Mouse (Mus musculus): ENCODE measurements around the gene Slc12a4. TPM values are rescaled to one million over a fixed set of nuclear protein-coding genes. Genes with fewer than 3 reads are reported as not detected.
A peak's percentile ranks its signal among the peaks of the same experiment; 100 is the strongest.
"Not testable (repeated sequence)": the region's sequence is repeated elsewhere in the genome, so short reads cannot be mapped to it uniquely, and the experiment has no call there.

Slc12a4 gene
- 48.8 and 56.3 TPM in 2 replicates for polyA plus RNA-seq (2015; fragmentation: Nextera tagmentation; extraction: Ambion mirVana)

DNA sequence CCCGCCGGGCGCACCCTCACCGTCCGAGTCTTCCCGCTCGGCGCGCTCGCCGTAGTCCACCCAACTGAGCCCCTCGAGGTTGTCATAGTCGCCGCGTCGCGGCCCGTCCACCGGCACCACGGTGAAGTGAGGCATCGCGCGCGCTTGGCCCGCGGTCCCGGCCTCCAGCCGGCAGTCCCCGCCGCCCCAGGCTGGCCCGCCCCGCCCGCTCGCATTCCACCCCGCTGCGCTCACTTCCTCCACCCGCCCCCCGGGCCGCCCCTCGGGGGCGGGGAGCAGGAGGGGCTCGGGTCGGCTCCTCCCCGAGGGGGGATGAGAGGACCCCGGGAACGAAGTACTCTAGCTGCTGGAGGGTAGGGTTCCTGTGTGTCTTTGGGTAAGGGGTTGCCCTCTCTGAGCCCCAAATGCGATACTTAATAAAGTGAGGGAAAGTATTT lies at the start of gene Slc12a4:
Gene Slc12a4 (minus strand): TSS at position 193 of the 437 bp plus-strand sequence.
- Histone ChIP-seq H3K36me3 (no peaks in the 10 kb centered on the region), H3K4me2 (replicated peaks) (peak within 1 kb of the TSS; percentile 71), H3K4me3 (peak within 1 kb of the TSS; percentile 81), H3K27ac (peak within 1 kb of the TSS; percentile 85), H3K4me1 (peaks cover 40% of the 10 kb centered on the region), H3K27me3 (no peaks in the 10 kb centered on the region), H3K9ac (peak within 1 kb of the TSS; percentile 90), H3K9me3 (no peaks in the 10 kb centered on the region)
- WGBS = under 1% methylated on average over 46 of the region's 47 CpGs
- ATAC-seq (ENCODE audit: low FRiP score, low read depth) = peak; percentile 88

DNA sequence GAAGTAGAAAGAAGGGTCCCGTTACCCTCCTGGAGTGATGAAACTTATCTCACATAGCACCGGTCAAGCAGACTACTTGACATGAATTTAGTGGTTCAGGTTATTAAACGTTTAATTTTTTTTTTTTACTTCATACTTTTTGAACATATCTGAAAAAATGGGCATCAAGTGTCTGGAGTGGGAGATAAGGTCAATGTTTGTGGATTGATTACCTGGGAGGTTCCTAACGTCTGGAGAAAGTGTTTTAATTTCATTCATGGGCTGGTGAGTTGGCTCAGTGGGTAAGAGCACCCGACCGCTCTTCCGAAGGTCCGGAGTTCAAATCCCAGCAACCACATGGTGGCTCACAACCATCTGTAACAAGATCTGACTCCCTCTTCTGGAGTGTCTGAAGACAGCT lies 46.3 kb upstream of the Slc12a4 start:
- H3K36me3 ChIP-seq = peaks cover 22% of the 10 kb centered on the region
- not testable (repeated sequence) for H3K27me3 ChIP-seq; H3K9me3 ChIP-seq; H3K27ac ChIP-seq; ATAC-seq (ENCODE audit: low FRiP score, low read depth)
- H3K4me2 ChIP-seq (replicated peaks) = peak overlapping the region; percentile 100
- peaks cover 13% of the 10 kb centered on the region for H3K4me1 ChIP-seq
- WGBS = 85% methylated on average over 8 of the region's 8 CpGs
- peak overlapping the region; percentile 95 for H3K9ac ChIP-seq
- H3K4me3 ChIP-seq = peak overlapping the region; percentile 97

DNA sequence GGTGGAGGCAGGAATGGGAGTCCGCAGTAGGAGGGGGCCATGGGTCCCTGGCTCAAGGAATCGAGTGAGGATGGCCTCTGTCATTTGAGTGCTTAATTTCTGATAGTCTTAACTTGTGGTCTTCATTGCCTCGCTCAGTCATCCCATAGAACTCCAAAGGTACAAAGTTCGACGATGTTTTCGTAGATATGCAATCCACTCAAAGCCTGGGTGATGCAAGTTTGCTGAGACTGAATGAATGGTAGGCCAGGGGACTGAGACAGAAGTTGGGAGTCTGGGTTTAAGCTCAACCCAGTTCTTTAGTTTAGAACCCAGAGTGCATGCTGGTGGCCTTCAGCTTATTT lies 45.7 kb upstream of the Slc12a4 start, which contains the start of gene Ddx28:
Gene Ddx28 (minus strand): TSS at position 240 of the 344 bp plus-strand sequence.
- peaks cover 19% of the 10 kb centered on the region for H3K36me3 ChIP-seq
- H3K4me1 ChIP-seq = peaks cover 13% of the 10 kb centered on the region
- H3K9me3 ChIP-seq = no peaks in the 10 kb centered on the region
- WGBS = 2% methylated on average over 6 of the region's 6 CpGs
- peak within 1 kb of the TSS; percentile 100 for H3K4me2 ChIP-seq (replicated peaks)
- peak within 1 kb of the TSS; percentile 95 for H3K9ac ChIP-seq
- no peak for ATAC-seq (ENCODE audit: low FRiP score, low read depth)
- H3K4me3 ChIP-seq = peak within 1 kb of the TSS; percentile 97
- H3K27ac ChIP-seq = peak within 1 kb of the TSS; percentile 48; the same call in 1 of the 2 replicates
- H3K27me3 ChIP-seq = no peaks in the 10 kb centered on the region

DNA sequence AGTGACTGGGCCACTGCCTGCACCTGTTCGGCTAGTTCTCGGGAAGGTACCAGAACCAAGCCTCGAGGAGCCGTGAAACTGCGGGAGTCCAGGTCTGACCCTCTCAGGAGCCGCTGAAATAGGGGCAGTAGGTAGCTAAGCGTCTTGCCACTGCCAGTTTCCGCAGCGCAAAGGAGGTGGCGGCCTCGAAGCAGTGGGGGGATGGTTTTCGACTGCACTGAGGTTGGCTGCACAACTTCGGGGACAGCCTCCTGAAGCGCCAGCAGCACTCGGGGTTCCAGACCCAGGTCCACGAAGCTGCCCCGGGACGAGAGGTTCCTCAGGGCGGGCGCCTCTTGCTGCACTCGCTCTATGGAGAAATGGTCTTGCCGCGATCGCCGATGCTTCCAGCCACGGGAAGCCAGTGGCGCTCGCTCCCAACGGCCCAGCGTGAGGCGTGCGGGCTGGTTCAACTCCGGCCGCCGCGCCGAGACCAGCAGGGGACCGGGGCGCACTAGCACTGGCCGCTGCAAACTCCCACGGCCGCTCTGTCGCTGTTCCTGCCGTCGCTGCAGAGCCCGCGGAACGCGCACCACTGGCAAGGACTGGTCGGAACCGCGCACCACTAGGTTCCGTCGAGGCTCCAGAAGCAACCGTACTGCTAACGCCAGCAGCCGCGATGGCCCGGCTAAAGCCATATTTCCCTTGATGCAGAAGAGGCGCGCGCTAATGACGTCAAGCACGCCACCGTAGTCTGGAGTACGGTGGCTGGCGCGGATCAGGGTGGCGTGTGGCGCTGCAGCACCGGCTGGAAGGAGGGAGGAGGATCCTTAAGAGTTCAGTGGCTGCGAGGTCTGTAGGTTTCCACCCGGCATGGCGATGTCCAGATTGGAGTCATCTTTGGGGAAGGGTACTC lies 45.1 kb upstream of the Slc12a4 start:
- Histone ChIP-seq H3K36me3 (peaks cover 15% of the 10 kb centered on the region), H3K9ac (peak overlapping the region; percentile 95), H3K4me1 (peaks cover 13% of the 10 kb centered on the region), H3K4me3 (peak overlapping the region; percentile 97), H3K27ac (peak overlapping the region; percentile 48; the same call in 1 of the 2 replicates), H3K27me3 (no peaks in the 10 kb centered on the region), H3K9me3 (no peaks in the 10 kb centered on the region), H3K4me2 (replicated peaks) (peak overlapping the region; percentile 100)
- under 1% methylated on average over 74 of the region's 74 CpGs for WGBS
- ATAC-seq (ENCODE audit: low FRiP score, low read depth) = peak; percentile 93

DNA sequence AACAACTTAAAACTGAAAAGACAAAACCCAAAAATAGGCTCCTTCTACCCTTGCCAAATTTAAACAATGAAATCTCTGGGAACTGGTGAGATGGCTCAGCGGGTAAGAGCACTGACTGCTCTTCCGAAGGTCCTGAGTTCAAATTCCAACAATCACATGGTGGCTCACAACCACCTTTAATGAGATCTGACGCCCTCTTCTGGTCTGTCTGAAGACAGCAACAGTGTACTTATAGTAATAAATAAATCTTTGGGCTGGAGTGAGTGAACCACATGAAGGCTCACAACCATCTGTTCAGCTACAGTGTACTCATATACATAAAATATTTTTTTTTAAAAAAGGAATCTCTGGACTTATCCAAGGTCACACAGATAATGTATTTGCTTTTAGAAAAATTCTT lies 42.0 kb upstream of the Slc12a4 start:
- WGBS = 60% methylated on average over 3 of the region's 3 CpGs
- not testable (repeated sequence) for ATAC-seq (ENCODE audit: low FRiP score, low read depth)

DNA sequence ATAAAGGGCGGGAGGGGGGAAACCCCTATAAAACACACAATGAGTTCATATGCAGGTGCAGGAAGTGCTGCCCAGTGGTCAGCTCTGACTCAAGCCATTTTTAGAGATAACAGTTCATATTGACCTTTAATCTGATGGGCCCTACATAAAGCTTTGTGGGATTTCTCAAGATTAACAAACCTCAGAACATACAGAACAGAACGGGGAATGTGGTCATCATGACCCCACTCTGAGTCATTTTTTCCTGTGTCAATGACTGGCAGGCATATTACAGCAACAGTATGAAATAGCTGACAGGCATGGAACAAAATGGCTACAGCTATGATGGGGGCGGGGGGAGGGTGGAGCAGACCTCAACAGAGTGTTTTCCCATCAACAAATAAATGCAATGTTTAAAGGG lies 41.2 kb upstream of the Slc12a4 start:
- Histone ChIP-seq H3K36me3 (peaks cover 10% of the 10 kb centered on the region), H3K4me3 (no peak overlapping the region), H3K27me3 (no peaks in the 10 kb centered on the region), H3K4me2 (replicated peaks) (no peak overlapping the region), H3K27ac (no peak overlapping the region), H3K4me1 (peaks cover 13% of the 10 kb centered on the region), H3K9ac (no peak overlapping the region), H3K9me3 (no peaks in the 10 kb centered on the region)
- ATAC-seq (ENCODE audit: low FRiP score, low read depth) = no peak
- 81% methylated on average over 3 of the region's 3 CpGs for WGBS

More for the DNA sequence above, 42.0 kb upstream of the Slc12a4 start:
- H3K27me3 ChIP-seq; H3K27ac ChIP-seq; H3K36me3 ChIP-seq; H3K4me3 ChIP-seq; H3K9ac ChIP-seq; H3K9me3 ChIP-seq; H3K4me2 ChIP-seq (replicated peaks): not testable (repeated sequence)
- peaks cover 13% of the 10 kb centered on the region for H3K4me1 ChIP-seq

DNA sequence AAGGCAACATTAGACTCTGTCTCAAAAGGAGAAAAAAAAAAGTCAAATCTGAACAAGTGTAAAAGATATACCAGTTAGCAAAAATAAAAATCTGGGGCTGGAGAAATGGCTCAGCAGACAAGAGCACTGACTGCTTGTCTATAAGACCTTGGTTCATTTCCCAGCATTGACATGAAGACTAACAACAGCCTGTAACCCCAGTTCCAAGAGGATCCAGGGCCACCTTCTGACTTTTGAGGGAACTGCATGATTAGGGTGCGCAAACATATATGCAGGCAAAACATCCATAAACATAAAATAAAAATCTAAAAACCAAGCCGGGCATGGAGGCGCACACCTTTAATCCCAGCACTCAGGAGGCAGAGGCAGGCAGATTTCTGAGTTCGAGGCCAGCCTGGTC lies 40.5 kb upstream of the Slc12a4 start:
- no peak overlapping the region for H3K4me2 ChIP-seq (replicated peaks)

DNA sequence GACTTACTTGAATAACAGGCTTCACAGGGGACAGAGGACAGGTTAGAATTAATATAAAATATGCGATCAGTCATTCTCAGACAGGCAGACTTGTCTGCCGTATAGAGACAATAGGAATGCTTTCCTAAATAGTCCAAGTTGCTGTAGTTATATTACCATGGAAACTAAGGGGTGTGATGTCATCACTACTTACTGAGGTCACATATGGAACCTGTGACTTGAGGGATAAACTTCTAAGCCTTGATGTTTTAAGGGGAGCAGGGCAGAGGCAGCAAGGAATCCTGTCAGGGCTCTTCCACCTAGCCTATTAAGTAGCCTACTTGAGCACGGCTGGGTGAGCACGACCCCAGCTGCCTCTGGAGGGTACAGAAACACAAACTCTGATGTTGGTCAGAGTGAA lies 40.0 kb upstream of the Slc12a4 start, which contains the start of gene Dpep2nb:
Gene Dpep2nb (minus strand): TSS at position 101 of the 400 bp plus-strand sequence.
- peaks cover 13% of the 10 kb centered on the region for H3K4me1 ChIP-seq
- WGBS = 85% methylated on average over 4 of the region's 4 CpGs
- no peak within 1 kb of the TSS for H3K27ac ChIP-seq
- H3K4me2 ChIP-seq (replicated peaks) = no peak within 1 kb of the TSS
- H3K9ac ChIP-seq = no peak within 1 kb of the TSS
- no peaks in the 10 kb centered on the region for H3K9me3 ChIP-seq
- H3K27me3 ChIP-seq = no peaks in the 10 kb centered on the region
- no peak within 1 kb of the TSS for H3K4me3 ChIP-seq
- H3K36me3 ChIP-seq = peaks cover 10% of the 10 kb centered on the region
- ATAC-seq (ENCODE audit: low FRiP score, low read depth) = no peak

More for the DNA sequence above, 40.5 kb upstream of the Slc12a4 start:
- ATAC-seq (ENCODE audit: low FRiP score, low read depth) = no peak
- H3K4me1 ChIP-seq = peaks cover 13% of the 10 kb centered on the region
- no peaks in the 10 kb centered on the region for H3K9me3 ChIP-seq
- 83% methylated on average over 4 of the region's 4 CpGs for WGBS
- H3K36me3 ChIP-seq = peaks cover 10% of the 10 kb centered on the region
- no peak overlapping the region for H3K9ac ChIP-seq
- H3K27ac ChIP-seq = no peak overlapping the region
- H3K4me3 ChIP-seq = no peak overlapping the region
- no peaks in the 10 kb centered on the region for H3K27me3 ChIP-seq

DNA sequence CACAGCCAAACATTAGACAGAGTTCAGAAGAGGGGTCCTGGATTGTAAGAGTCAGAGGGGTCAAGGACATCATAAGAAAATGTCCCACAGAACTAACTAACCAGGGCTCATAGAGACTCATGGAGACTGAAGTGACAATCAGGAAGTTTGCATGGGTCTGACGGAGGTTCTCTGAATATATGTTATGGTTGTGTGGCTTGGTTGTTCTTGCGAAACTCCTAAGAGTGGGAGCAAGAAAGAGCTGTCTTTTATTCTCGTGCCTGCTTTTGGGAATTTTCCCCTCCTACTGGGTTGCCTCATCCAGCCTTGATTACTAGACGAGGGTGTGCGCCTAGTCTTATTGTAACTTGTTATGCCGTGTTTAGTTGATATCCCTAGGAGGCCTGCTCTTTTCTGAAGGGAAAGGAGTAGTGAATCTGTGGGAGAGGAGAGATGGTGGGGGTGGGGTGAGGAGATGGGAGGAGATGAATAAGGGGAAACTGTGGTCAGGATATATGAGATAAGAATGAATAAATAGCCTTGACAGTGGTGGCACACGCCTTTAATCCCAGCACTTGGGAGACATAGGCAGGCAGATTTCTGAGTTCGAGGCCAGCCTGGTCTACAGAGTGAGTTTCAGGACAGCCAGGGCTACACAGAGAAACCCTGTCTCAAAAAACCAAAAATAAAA lies 38.8 kb upstream of the Slc12a4 start:
- no peak overlapping the region for H3K9ac ChIP-seq
- peaks cover 5% of the 10 kb centered on the region for H3K36me3 ChIP-seq
- H3K4me1 ChIP-seq = peaks cover 2% of the 10 kb centered on the region; the same call in 1 of the 2 replicates
- H3K4me2 ChIP-seq (replicated peaks) = no peak overlapping the region
- no peak for ATAC-seq (ENCODE audit: low FRiP score, low read depth)
- no peaks in the 10 kb centered on the region for H3K27me3 ChIP-seq
- 77% methylated on average over 8 of the region's 8 CpGs for WGBS
- H3K27ac ChIP-seq = no peak overlapping the region
- H3K9me3 ChIP-seq = no peaks in the 10 kb centered on the region
- no peak overlapping the region for H3K4me3 ChIP-seq

DNA sequence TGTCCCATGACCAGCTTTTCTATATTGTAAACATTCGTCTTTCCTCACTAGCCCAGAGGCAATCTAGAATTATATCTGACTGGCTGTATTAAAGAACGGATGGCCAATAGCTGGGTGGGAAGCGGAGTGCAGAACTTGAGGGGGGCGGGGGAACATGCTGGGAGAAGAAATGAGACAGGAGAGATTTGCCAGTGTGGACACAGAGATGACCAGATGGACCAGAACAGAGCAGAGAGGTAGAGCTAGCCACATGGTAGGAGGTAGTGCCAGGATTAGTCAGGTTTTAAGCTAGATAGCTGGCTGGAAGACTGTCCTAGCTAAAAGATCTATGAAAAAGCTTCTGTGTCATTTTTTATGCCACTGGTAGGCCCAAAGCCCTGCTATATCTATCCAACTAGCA lies 36.0 kb upstream of the Slc12a4 start:
- 87% methylated on average over 4 of the region's 4 CpGs for WGBS
- no peaks in the 10 kb centered on the region for H3K4me1 ChIP-seq
- ATAC-seq (ENCODE audit: low FRiP score, low read depth) = no peak
- H3K9ac ChIP-seq = no peak overlapping the region
- H3K4me3 ChIP-seq = no peak overlapping the region
- H3K9me3 ChIP-seq = no peaks in the 10 kb centered on the region
- no peaks in the 10 kb centered on the region for H3K27me3 ChIP-seq
- H3K36me3 ChIP-seq = no peaks in the 10 kb centered on the region
- no peak overlapping the region for H3K4me2 ChIP-seq (replicated peaks)
- no peak overlapping the region for H3K27ac ChIP-seq

DNA sequence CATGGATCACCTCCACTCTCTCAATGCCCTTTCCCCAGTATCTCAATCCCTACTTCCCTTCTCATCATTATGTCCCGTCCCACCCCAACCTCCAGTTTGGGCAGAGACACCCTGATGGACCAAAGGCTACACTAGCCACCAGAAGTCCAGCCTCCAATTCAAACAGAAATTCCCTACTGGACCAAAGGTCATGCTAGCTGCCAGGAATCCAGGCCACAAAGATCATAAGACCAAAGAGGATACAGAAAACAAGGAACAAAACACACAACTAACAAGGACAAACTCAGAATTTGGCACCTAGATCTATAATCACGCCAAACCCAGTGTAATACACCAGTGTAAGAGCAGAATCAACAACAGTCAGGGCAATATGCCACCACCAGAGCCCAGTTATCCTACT lies 33.1 kb upstream of the Slc12a4 start:
- ATAC-seq (ENCODE audit: low FRiP score, low read depth) = no peak
- Histone ChIP-seq H3K27me3 (no peaks in the 10 kb centered on the region), H3K9ac (no peak overlapping the region), H3K4me2 (replicated peaks) (no peak overlapping the region), H3K4me3 (no peak overlapping the region), H3K36me3 (no peaks in the 10 kb centered on the region), H3K9me3 (no peaks in the 10 kb centered on the region), H3K27ac (no peak overlapping the region), H3K4me1 (no peaks in the 10 kb centered on the region)
- 88% methylated on average over 2 of the region's 2 CpGs for WGBS

DNA sequence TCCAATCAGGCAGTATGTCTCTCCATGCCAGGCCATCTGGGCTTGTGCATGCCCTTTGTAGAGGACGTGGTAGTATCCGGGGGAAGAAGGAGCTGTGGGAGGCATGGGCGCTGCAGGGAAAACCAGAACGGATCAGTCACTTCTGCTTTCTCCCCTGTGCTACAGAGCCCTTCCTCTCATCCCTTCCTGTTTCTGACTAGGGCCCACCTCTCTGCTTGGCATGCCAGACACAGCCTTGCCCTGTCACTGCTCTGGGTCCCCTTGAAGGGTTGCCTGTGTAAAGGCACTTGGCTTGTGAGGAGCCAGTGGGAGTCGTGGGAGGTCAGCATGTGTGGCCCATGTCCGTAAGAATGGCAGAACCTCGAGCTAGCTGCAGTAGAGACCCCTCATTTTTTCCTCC lies 30.5 kb upstream of the Slc12a4 start:
- no peaks in the 10 kb centered on the region for H3K4me1 ChIP-seq
- no peak overlapping the region for H3K4me3 ChIP-seq
- H3K27ac ChIP-seq = no peak overlapping the region
- no peak overlapping the region for H3K9ac ChIP-seq
- H3K9me3 ChIP-seq = no peaks in the 10 kb centered on the region
- no peaks in the 10 kb centered on the region for H3K36me3 ChIP-seq
- WGBS = 70% methylated on average over 7 of the region's 7 CpGs
- no peak overlapping the region for H3K4me2 ChIP-seq (replicated peaks)
- no peaks in the 10 kb centered on the region for H3K27me3 ChIP-seq
- ATAC-seq (ENCODE audit: low FRiP score, low read depth) = no peak
